Mouse (Mus musculus): ENCODE measurements at regions not wholly inside any gene's neighbourhood (a gene's known extent, or its start where the extent isn't known, plus 50 kb on each side); places are given as distances from the start of the nearest gene placed in this dataset.
A peak's percentile ranks its signal among the peaks of the same experiment; 100 is the strongest.

GRCm38 (mm10) chr14:25304391-25304851, 154.6 kb upstream of the Zmiz1 start:
- Histone ChIP-seq H3K4me1 (ENCODE audit: control insufficient read depth, insufficient read depth, low read length) (peaks cover 29% of the 10 kb centered on the region), H3K27me3 (ENCODE audit: control insufficient read depth, insufficient read depth, low read length) (no peaks in the 10 kb centered on the region), H3K4me2 (ENCODE audit: low read depth, severe bottlenecking) (no peak overlapping the region), H3K27ac (replicated peaks; ENCODE audit: low read depth, low read length) (peak overlapping the region; percentile 16; the same call in 1 of the 2 replicates), H3K9ac (ENCODE audit: low read length) (no peak overlapping the region; the same call in 1 of the 2 replicates), H3K36me3 (ENCODE audit: control insufficient read depth, insufficient read depth, low read length) (no peaks in the 10 kb centered on the region), H3K9me3 (ENCODE audit: control insufficient read depth, low read length) (no peaks in the 10 kb centered on the region), H3K4me3 (ENCODE audit: low read depth, low read length) (no peak overlapping the region)
- DNase-seq (ENCODE audit: low spot score), result peak; percentile 68
- no peak for ATAC-seq (ENCODE audit: insufficient number of reproducible peaks, low FRiP score, low TSS enrichment, low read depth)
- 2% methylated on average over 9 of the region's 9 CpGs for WGBS

DNA sequence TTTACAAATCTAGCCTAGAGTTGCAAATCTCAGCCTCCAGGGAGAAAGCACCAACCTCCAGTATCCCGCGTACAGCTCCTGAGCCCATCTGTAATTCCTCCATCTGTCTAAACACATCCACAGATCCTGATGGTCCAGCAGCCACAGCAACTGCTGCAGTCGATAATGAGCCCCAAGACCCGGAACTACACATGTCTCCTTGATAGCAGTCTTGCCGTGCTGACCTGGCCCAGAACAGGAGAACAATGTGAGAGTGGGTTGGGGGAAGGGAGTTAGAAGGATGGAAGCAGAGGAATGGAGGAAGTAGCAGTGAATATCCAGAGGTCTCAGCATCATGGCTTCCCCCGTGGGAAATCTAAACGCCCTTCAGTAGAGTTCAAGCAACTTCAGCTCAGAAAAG, 152.8 kb upstream of the Zmiz1 start:
- H3K27me3 ChIP-seq (ENCODE audit: control insufficient read depth, insufficient read depth, low read length), result no peaks in the 10 kb centered on the region
- H3K4me3 ChIP-seq (ENCODE audit: low read depth, low read length), result no peak overlapping the region
- H3K36me3 ChIP-seq (ENCODE audit: control insufficient read depth, insufficient read depth, low read length), result no peaks in the 10 kb centered on the region
- peaks cover 33% of the 10 kb centered on the region for H3K4me1 ChIP-seq (ENCODE audit: control insufficient read depth, insufficient read depth, low read length)
- no peaks in the 10 kb centered on the region for H3K9me3 ChIP-seq (ENCODE audit: control insufficient read depth, low read length)
- H3K27ac ChIP-seq (replicated peaks; ENCODE audit: low read depth, low read length), result no peak overlapping the region
- H3K9ac ChIP-seq (ENCODE audit: low read length), result no peak overlapping the region
- H3K4me2 ChIP-seq (ENCODE audit: low read depth, severe bottlenecking), result no peak overlapping the region
- DNase-seq (ENCODE audit: low spot score) (no peak), ATAC-seq (ENCODE audit: insufficient number of reproducible peaks, low FRiP score, low TSS enrichment, low read depth) (no peak)
- 75% methylated on average over 7 of the region's 7 CpGs for WGBS

- no peak for ATAC-seq (ENCODE audit: insufficient number of reproducible peaks, low FRiP score, low TSS enrichment, low read depth)
- Histone ChIP-seq H3K4me3 (ENCODE audit: low read depth, low read length) (no peak overlapping the region), H3K9me3 (ENCODE audit: control insufficient read depth, low read length) (no peaks in the 10 kb centered on the region), H3K4me1 (ENCODE audit: control insufficient read depth, insufficient read depth, low read length) (peaks cover 38% of the 10 kb centered on the region), H3K27me3 (ENCODE audit: control insufficient read depth, insufficient read depth, low read length) (no peaks in the 10 kb centered on the region), H3K27ac (replicated peaks; ENCODE audit: low read depth, low read length) (no peak overlapping the region), H3K36me3 (ENCODE audit: control insufficient read depth, insufficient read depth, low read length) (no peaks in the 10 kb centered on the region), H3K4me2 (ENCODE audit: low read depth, severe bottlenecking) (no peak overlapping the region), H3K9ac (ENCODE audit: low read length) (no peak overlapping the region)
- no peak for DNase-seq (ENCODE audit: low spot score)
- WGBS, result 68% methylated on average over 3 of the region's 3 CpGs
These were observed 151.9 kb upstream of the Zmiz1 start for GRCm38 (mm10) chr14:25306961-25307654.

GRCm38 (mm10) chr14:25308051-25308450, 150.9 kb upstream of the Zmiz1 start:
- no peaks in the 10 kb centered on the region for H3K36me3 ChIP-seq (ENCODE audit: control insufficient read depth, insufficient read depth, low read length)
- no peak overlapping the region for H3K4me2 ChIP-seq (ENCODE audit: low read depth, severe bottlenecking)
- H3K9ac ChIP-seq (ENCODE audit: low read length), result no peak overlapping the region
- WGBS, result 83% methylated on average over 3 of the region's 3 CpGs
- H3K4me3 ChIP-seq (ENCODE audit: low read depth, low read length), result no peak overlapping the region
- no peak for ATAC-seq (ENCODE audit: insufficient number of reproducible peaks, low FRiP score, low TSS enrichment, low read depth)
- no peak for DNase-seq (ENCODE audit: low spot score)
- H3K27me3 ChIP-seq (ENCODE audit: control insufficient read depth, insufficient read depth, low read length), result no peaks in the 10 kb centered on the region
- no peaks in the 10 kb centered on the region for H3K9me3 ChIP-seq (ENCODE audit: control insufficient read depth, low read length)
- no peak overlapping the region for H3K27ac ChIP-seq (replicated peaks; ENCODE audit: low read depth, low read length)
- H3K4me1 ChIP-seq (ENCODE audit: control insufficient read depth, insufficient read depth, low read length), result peaks cover 38% of the 10 kb centered on the region

DNA sequence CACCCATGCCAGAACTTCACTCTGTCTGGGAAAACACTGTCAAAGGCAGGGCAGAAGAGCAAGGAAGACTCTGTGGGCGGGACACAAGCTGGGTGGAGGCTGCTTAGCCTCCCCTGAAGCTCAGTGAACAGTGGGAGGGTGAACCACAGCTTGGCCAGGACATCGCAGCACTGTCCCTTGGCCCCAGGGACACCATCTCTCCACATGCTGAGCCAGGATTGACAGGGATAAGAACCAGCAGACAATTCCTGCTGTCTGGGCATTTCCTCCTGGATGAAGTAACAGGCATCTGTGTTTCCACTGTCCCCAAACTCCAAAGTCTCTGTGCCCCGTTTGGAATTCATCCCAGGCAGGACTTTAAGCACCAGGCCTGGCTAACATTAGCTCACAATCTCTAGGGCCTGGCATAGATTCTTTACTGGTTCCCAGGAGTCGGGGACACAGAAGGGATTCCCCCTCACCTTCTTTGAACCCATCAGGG, 148.3 kb upstream of the Zmiz1 start:
- DNase-seq (ENCODE audit: low spot score) (no peak), ATAC-seq (ENCODE audit: insufficient number of reproducible peaks, low FRiP score, low TSS enrichment, low read depth) (no peak)
- Histone ChIP-seq H3K36me3 (ENCODE audit: control insufficient read depth, insufficient read depth, low read length) (no peaks in the 10 kb centered on the region), H3K9ac (ENCODE audit: low read length) (peak overlapping the region; percentile 24; the same call in 1 of the 2 replicates), H3K9me3 (ENCODE audit: control insufficient read depth, low read length) (no peaks in the 10 kb centered on the region), H3K4me1 (ENCODE audit: control insufficient read depth, insufficient read depth, low read length) (peaks cover 22% of the 10 kb centered on the region), H3K27ac (replicated peaks; ENCODE audit: low read depth, low read length) (no peak overlapping the region), H3K27me3 (ENCODE audit: control insufficient read depth, insufficient read depth, low read length) (no peaks in the 10 kb centered on the region), H3K4me3 (ENCODE audit: low read depth, low read length) (no peak overlapping the region), H3K4me2 (ENCODE audit: low read depth, severe bottlenecking) (no peak overlapping the region)
- WGBS, result 46% methylated on average over 4 of the region's 4 CpGs

- H3K36me3 ChIP-seq (ENCODE audit: control insufficient read depth, insufficient read depth, low read length), result no peaks in the 10 kb centered on the region
- peaks cover 18% of the 10 kb centered on the region for H3K4me1 ChIP-seq (ENCODE audit: control insufficient read depth, insufficient read depth, low read length)
- ATAC-seq (ENCODE audit: insufficient number of reproducible peaks, low FRiP score, low TSS enrichment, low read depth) (no peak), DNase-seq (ENCODE audit: low spot score) (no peak)
- no peaks in the 10 kb centered on the region for H3K9me3 ChIP-seq (ENCODE audit: control insufficient read depth, low read length)
- no peak overlapping the region for H3K27ac ChIP-seq (replicated peaks; ENCODE audit: low read depth, low read length)
- WGBS, result 82% methylated on average over 3 of the region's 3 CpGs
- H3K9ac ChIP-seq (ENCODE audit: low read length), result no peak overlapping the region
- no peaks in the 10 kb centered on the region for H3K27me3 ChIP-seq (ENCODE audit: control insufficient read depth, insufficient read depth, low read length)
- H3K4me3 ChIP-seq (ENCODE audit: low read depth, low read length), result no peak overlapping the region
- no peak overlapping the region for H3K4me2 ChIP-seq (ENCODE audit: low read depth, severe bottlenecking)
These were observed 147.5 kb upstream of the Zmiz1 start for GRCm38 (mm10) chr14:25311475-25311874.

DNA sequence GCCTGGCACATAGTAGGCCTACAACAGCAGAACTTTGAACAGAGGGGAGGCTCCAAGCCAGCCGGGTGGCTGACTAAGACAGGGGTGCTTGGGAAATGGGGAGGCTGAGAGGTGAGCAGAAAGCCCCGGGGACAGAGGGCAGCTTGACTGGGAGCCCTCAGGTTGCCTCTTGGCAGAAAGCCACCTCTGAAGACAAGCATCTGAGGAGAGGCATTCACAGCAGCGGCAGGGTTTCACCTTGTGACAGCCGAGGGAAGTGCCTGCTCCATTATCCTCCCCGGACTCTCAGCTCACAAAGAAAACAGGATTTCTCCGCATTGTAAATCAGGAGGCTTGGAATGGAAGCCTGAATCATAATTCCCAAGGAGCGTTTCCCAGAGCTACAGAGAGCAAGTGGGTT, 146.8 kb upstream of the Zmiz1 start:
- no peaks in the 10 kb centered on the region for H3K27me3 ChIP-seq (ENCODE audit: control insufficient read depth, insufficient read depth, low read length)
- 38% methylated on average over 7 of the region's 7 CpGs for WGBS
- ATAC-seq (ENCODE audit: insufficient number of reproducible peaks, low FRiP score, low TSS enrichment, low read depth) (no peak), DNase-seq (ENCODE audit: low spot score) (no peak)
- H3K9me3 ChIP-seq (ENCODE audit: control insufficient read depth, low read length), result no peaks in the 10 kb centered on the region
- no peak overlapping the region for H3K4me2 ChIP-seq (ENCODE audit: low read depth, severe bottlenecking)
- no peak overlapping the region for H3K4me3 ChIP-seq (ENCODE audit: low read depth, low read length)
- no peak overlapping the region for H3K27ac ChIP-seq (replicated peaks; ENCODE audit: low read depth, low read length)
- H3K9ac ChIP-seq (ENCODE audit: low read length), result no peak overlapping the region
- H3K36me3 ChIP-seq (ENCODE audit: control insufficient read depth, insufficient read depth, low read length), result no peaks in the 10 kb centered on the region
- H3K4me1 ChIP-seq (ENCODE audit: control insufficient read depth, insufficient read depth, low read length), result peaks cover 11% of the 10 kb centered on the region

GRCm38 (mm10) chr14:25312814-25313426, 146.1 kb upstream of the Zmiz1 start:
- Histone ChIP-seq H3K27ac (replicated peaks; ENCODE audit: low read depth, low read length) (no peak overlapping the region), H3K4me3 (ENCODE audit: low read depth, low read length) (no peak overlapping the region), H3K9ac (ENCODE audit: low read length) (no peak overlapping the region), H3K36me3 (ENCODE audit: control insufficient read depth, insufficient read depth, low read length) (no peaks in the 10 kb centered on the region), H3K4me2 (ENCODE audit: low read depth, severe bottlenecking) (no peak overlapping the region), H3K4me1 (ENCODE audit: control insufficient read depth, insufficient read depth, low read length) (peaks cover 16% of the 10 kb centered on the region), H3K27me3 (ENCODE audit: control insufficient read depth, insufficient read depth, low read length) (no peaks in the 10 kb centered on the region), H3K9me3 (ENCODE audit: control insufficient read depth, low read length) (no peaks in the 10 kb centered on the region)
- 90% methylated on average over 6 of the region's 6 CpGs for WGBS
- no peak for DNase-seq (ENCODE audit: low spot score)
- ATAC-seq (ENCODE audit: insufficient number of reproducible peaks, low FRiP score, low TSS enrichment, low read depth), result no peak
